Mouse (Mus musculus): ENCODE data around the gene Ptprs. TPM values are rescaled to one million over a fixed set of nuclear protein-coding genes. Genes with fewer than 3 reads are reported as not detected.

Gene Ptprs
- polyA plus RNA-seq, 1 experiment from 2014 or later, result 111 TPM

- Histone ChIP-seq H3K4me2 (replicated peaks; ENCODE audit: low read depth, low read length) (peak overlapping the region; percentile 99), H3K36me3 (ENCODE audit: control insufficient read depth, insufficient read depth, low read length) (no peaks in the 10 kb centered on the region), H3K27me3 (ENCODE audit: control insufficient read depth, insufficient read depth, low read length) (peaks cover 7% of the 10 kb centered on the region; the same call in 1 of the 2 replicates), H3K4me3 (ENCODE audit: low read depth, low read length) (peak overlapping the region; percentile 79), H3K27ac (ENCODE audit: low read length) (no peak overlapping the region), H3K4me1 (ENCODE audit: control insufficient read depth, insufficient read depth, low read length) (peaks cover 56% of the 10 kb centered on the region), H3K9ac (replicated peaks; ENCODE audit: low read depth, low read length) (peak overlapping the region; percentile 80), H3K9me3 (ENCODE audit: control insufficient read depth, low read depth, low read length) (no peaks in the 10 kb centered on the region)
- 4% methylated on average over 32 of the region's 32 CpGs for WGBS
- no peak for ATAC-seq (ENCODE audit: insufficient number of reproducible peaks, insufficient read depth, low FRiP score, low read depth)
Measured at GRCm38 (mm10) chr17:56474311-56474830, 1.9 kb downstream of the Ptprs start.

GRCm38 (mm10) chr17:56473611-56473905 is 2.7 kb downstream of the Ptprs start:
- peaks cover 7% of the 10 kb centered on the region; the same call in 1 of the 2 replicates for H3K27me3 ChIP-seq (ENCODE audit: control insufficient read depth, insufficient read depth, low read length)
- H3K4me1 ChIP-seq (ENCODE audit: control insufficient read depth, insufficient read depth, low read length), result peaks cover 58% of the 10 kb centered on the region
- H3K36me3 ChIP-seq (ENCODE audit: control insufficient read depth, insufficient read depth, low read length), result no peaks in the 10 kb centered on the region
- H3K9me3 ChIP-seq (ENCODE audit: control insufficient read depth, low read depth, low read length), result no peaks in the 10 kb centered on the region
- H3K4me3 ChIP-seq (ENCODE audit: low read depth, low read length), result peak overlapping the region; percentile 79
- H3K4me2 ChIP-seq (replicated peaks; ENCODE audit: low read depth, low read length), result peak overlapping the region; percentile 99
- 0 out of 2 replicates have a peak overlapping the region, but pooled peaks have one; percentile 80 for H3K9ac ChIP-seq (replicated peaks; ENCODE audit: low read depth, low read length)
- no peak overlapping the region for H3K27ac ChIP-seq (ENCODE audit: low read length)
- WGBS, result 7% methylated on average over 11 of the region's 11 CpGs
- no peak for ATAC-seq (ENCODE audit: insufficient number of reproducible peaks, insufficient read depth, low FRiP score, low read depth)

- Histone ChIP-seq H3K4me3 (ENCODE audit: low read depth, low read length) (peak overlapping the region; percentile 79), H3K27me3 (ENCODE audit: control insufficient read depth, insufficient read depth, low read length) (peaks cover 7% of the 10 kb centered on the region; the same call in 1 of the 2 replicates), H3K9me3 (ENCODE audit: control insufficient read depth, low read depth, low read length) (no peaks in the 10 kb centered on the region), H3K27ac (ENCODE audit: low read length) (no peak overlapping the region), H3K4me2 (replicated peaks; ENCODE audit: low read depth, low read length) (peak overlapping the region; percentile 99), H3K9ac (replicated peaks; ENCODE audit: low read depth, low read length) (no peak overlapping the region), H3K4me1 (ENCODE audit: control insufficient read depth, insufficient read depth, low read length) (peaks cover 64% of the 10 kb centered on the region), H3K36me3 (ENCODE audit: control insufficient read depth, insufficient read depth, low read length) (no peaks in the 10 kb centered on the region)
- ATAC-seq (ENCODE audit: insufficient number of reproducible peaks, insufficient read depth, low FRiP score, low read depth), result no peak
- 4% methylated on average over 50 of the region's 50 CpGs for WGBS
Measured at GRCm38 (mm10) chr17:56472733-56473610, 3.3 kb downstream of the Ptprs start.

GRCm38 (mm10) chr17:56472121-56472520 is 4.2 kb downstream of the Ptprs start:
- H3K9me3 ChIP-seq (ENCODE audit: control insufficient read depth, low read depth, low read length), result no peaks in the 10 kb centered on the region
- H3K36me3 ChIP-seq (ENCODE audit: control insufficient read depth, insufficient read depth, low read length), result no peaks in the 10 kb centered on the region
- no peak overlapping the region for H3K27ac ChIP-seq (ENCODE audit: low read length)
- WGBS, result 13% methylated on average over 16 of the region's 16 CpGs
- no peak overlapping the region for H3K9ac ChIP-seq (replicated peaks; ENCODE audit: low read depth, low read length)
- H3K27me3 ChIP-seq (ENCODE audit: control insufficient read depth, insufficient read depth, low read length), result peaks cover 7% of the 10 kb centered on the region; the same call in 1 of the 2 replicates
- no peak for ATAC-seq (ENCODE audit: insufficient number of reproducible peaks, insufficient read depth, low FRiP score, low read depth)
- H3K4me1 ChIP-seq (ENCODE audit: control insufficient read depth, insufficient read depth, low read length), result peaks cover 69% of the 10 kb centered on the region
- peak overlapping the region; percentile 99; the same call in 1 of the 2 replicates for H3K4me2 ChIP-seq (replicated peaks; ENCODE audit: low read depth, low read length)
- H3K4me3 ChIP-seq (ENCODE audit: low read depth, low read length), result no peak overlapping the region; the same call in 1 of the 2 replicates

- Histone ChIP-seq H3K9me3 (ENCODE audit: control insufficient read depth, low read depth, low read length) (no peaks in the 10 kb centered on the region), H3K27me3 (ENCODE audit: control insufficient read depth, insufficient read depth, low read length) (peaks cover 7% of the 10 kb centered on the region; the same call in 1 of the 2 replicates), H3K36me3 (ENCODE audit: control insufficient read depth, insufficient read depth, low read length) (no peaks in the 10 kb centered on the region), H3K4me2 (replicated peaks; ENCODE audit: low read depth, low read length) (no peak overlapping the region), H3K4me1 (ENCODE audit: control insufficient read depth, insufficient read depth, low read length) (peaks cover 73% of the 10 kb centered on the region), H3K9ac (replicated peaks; ENCODE audit: low read depth, low read length) (no peak overlapping the region), H3K27ac (ENCODE audit: low read length) (no peak overlapping the region), H3K4me3 (ENCODE audit: low read depth, low read length) (no peak overlapping the region)
- ATAC-seq (ENCODE audit: insufficient number of reproducible peaks, insufficient read depth, low FRiP score, low read depth), result no peak
- 72% methylated on average over 5 of the region's 5 CpGs for WGBS
Measured at GRCm38 (mm10) chr17:56471136-56471535, 5.1 kb downstream of the Ptprs start.

- H3K9ac ChIP-seq (replicated peaks; ENCODE audit: low read depth, low read length), result no peak overlapping the region; the same call in 1 of the 2 replicates
- no peak overlapping the region for H3K27ac ChIP-seq (ENCODE audit: low read length)
Measured at GRCm38 (mm10) chr17:56470571-56470970, 5.7 kb downstream of the Ptprs start.

GRCm38 (mm10) chr17:56470001-56470436 is 6.3 kb downstream of the Ptprs start:
- Histone ChIP-seq H3K9ac (replicated peaks; ENCODE audit: low read depth, low read length) (no peak overlapping the region; the same call in 1 of the 2 replicates), H3K27me3 (ENCODE audit: control insufficient read depth, insufficient read depth, low read length) (peaks cover 7% of the 10 kb centered on the region; the same call in 1 of the 2 replicates)
- 2% methylated on average over 26 of the region's 26 CpGs for WGBS

More at GRCm38 (mm10) chr17:56470571-56470970, 5.7 kb downstream of the Ptprs start:
- H3K4me3 ChIP-seq (ENCODE audit: low read depth, low read length), result peak overlapping the region; percentile 25
- peak overlapping the region; percentile 42 for H3K4me2 ChIP-seq (replicated peaks; ENCODE audit: low read depth, low read length)
- 16% methylated on average over 10 of the region's 10 CpGs for WGBS
- no peak for ATAC-seq (ENCODE audit: insufficient number of reproducible peaks, insufficient read depth, low FRiP score, low read depth)
- H3K9me3 ChIP-seq (ENCODE audit: control insufficient read depth, low read depth, low read length), result no peaks in the 10 kb centered on the region
- peaks cover 7% of the 10 kb centered on the region; the same call in 1 of the 2 replicates for H3K27me3 ChIP-seq (ENCODE audit: control insufficient read depth, insufficient read depth, low read length)
- peaks cover 73% of the 10 kb centered on the region for H3K4me1 ChIP-seq (ENCODE audit: control insufficient read depth, insufficient read depth, low read length)
- no peaks in the 10 kb centered on the region for H3K36me3 ChIP-seq (ENCODE audit: control insufficient read depth, insufficient read depth, low read length)

GRCm38 (mm10) chr17:56469275-56469674 is 7.0 kb downstream of the Ptprs start:
- H3K4me3 ChIP-seq (ENCODE audit: low read depth, low read length), result 0 out of 2 replicates have a peak overlapping the region, but pooled peaks have one; percentile 25
- peak overlapping the region; percentile 63; the same call in 1 of the 2 replicates for H3K27ac ChIP-seq (ENCODE audit: low read length)
- peak overlapping the region; percentile 42; the same call in 1 of the 2 replicates for H3K4me2 ChIP-seq (replicated peaks; ENCODE audit: low read depth, low read length)
- no peak overlapping the region for H3K9ac ChIP-seq (replicated peaks; ENCODE audit: low read depth, low read length)
- H3K36me3 ChIP-seq (ENCODE audit: control insufficient read depth, insufficient read depth, low read length), result no peaks in the 10 kb centered on the region
- H3K27me3 ChIP-seq (ENCODE audit: control insufficient read depth, insufficient read depth, low read length), result 0 out of 2 replicates have a peak, but pooled peaks cover 4% of the 10 kb centered on the region
- peaks cover 62% of the 10 kb centered on the region for H3K4me1 ChIP-seq (ENCODE audit: control insufficient read depth, insufficient read depth, low read length)
- 30% methylated on average over 8 of the region's 8 CpGs for WGBS
- H3K9me3 ChIP-seq (ENCODE audit: control insufficient read depth, low read depth, low read length), result no peaks in the 10 kb centered on the region
- ATAC-seq (ENCODE audit: insufficient number of reproducible peaks, insufficient read depth, low FRiP score, low read depth), result 0 out of 2 replicates have a peak, but pooled peaks have one; percentile 8

More at GRCm38 (mm10) chr17:56470001-56470436, 6.3 kb downstream of the Ptprs start:
- peak overlapping the region; percentile 25; the same call in 1 of the 2 replicates for H3K4me3 ChIP-seq (ENCODE audit: low read depth, low read length)
- peak overlapping the region; percentile 63; the same call in 1 of the 2 replicates for H3K27ac ChIP-seq (ENCODE audit: low read length)
- no peaks in the 10 kb centered on the region for H3K36me3 ChIP-seq (ENCODE audit: control insufficient read depth, insufficient read depth, low read length)
- no peak for ATAC-seq (ENCODE audit: insufficient number of reproducible peaks, insufficient read depth, low FRiP score, low read depth)
- peak overlapping the region; percentile 42 for H3K4me2 ChIP-seq (replicated peaks; ENCODE audit: low read depth, low read length)
- H3K4me1 ChIP-seq (ENCODE audit: control insufficient read depth, insufficient read depth, low read length), result peaks cover 70% of the 10 kb centered on the region
- H3K9me3 ChIP-seq (ENCODE audit: control insufficient read depth, low read depth, low read length), result no peaks in the 10 kb centered on the region
